Mouse (Mus musculus) layer of hippocampus, postnatal 36 days (tissue): ENCODE results near the gene Gcg. TPM values are rescaled to one million over a fixed set of nuclear protein-coding genes. Genes with fewer than 3 reads are reported as not detected.

Experiments
- DNase-seq, 2 experiments: peaks; one replicate each; pipeline ENCODE4 v3.0.0; 2022
- total RNA-seq, 2 experiments: library from RNA; stranded (reverse); gene quantifications; 2 replicates each; pipeline ENCODE4 v1.2.3; 2021

The Gcg gene
- total RNA-seq, 2 experiments from 2014 or later, result not detected

- no peak for DNase-seq
Observed at GRCm38 (mm10) chr2:62459241-62460174, 23.9 kb downstream of the Gcg start.

GRCm38 (mm10) chr2:62458070-62458469 is 25.4 kb downstream of the Gcg start:
- DNase-seq, result no peak

- DNase-seq, result no peak
Observed at GRCm38 (mm10) chr2:62454991-62455390, 28.5 kb downstream of the Gcg start.

- no peak for DNase-seq
Observed at GRCm38 (mm10) chr2:62454033-62454432, 29.4 kb downstream of the Gcg start.

- DNase-seq, result no peak
Observed at GRCm38 (mm10) chr2:62450364-62450763, 33.1 kb downstream of the Gcg start.

- DNase-seq, result no peak
Observed at GRCm38 (mm10) chr2:62449692-62450346, 33.6 kb downstream of the Gcg start.

GRCm38 (mm10) chr2:62440802-62441544 is 42.5 kb downstream of the Gcg start:
- no peak for DNase-seq

GRCm38 (mm10) chr2:62440083-62440482 is 43.4 kb downstream of the Gcg start:
- DNase-seq, result no peak

- DNase-seq, result no peak
Observed at GRCm38 (mm10) chr2:62431245-62431795, 52.1 kb downstream of the Gcg start.

GRCm38 (mm10) chr2:62425941-62426340 is 57.5 kb downstream of the Gcg start:
- DNase-seq, result no peak

Other genes starting within 250 kb of the Gcg start
- gene Dpp4, start 71.4 kb downstream of the Gcg start, total RNA-seq, result under 1 TPM; 0.30 to 0.71 TPM
- 1 to 10 TPM in 1 of 2 experiments, under 1 TPM in 1; 0.35 to 1.6 TPM for gene Fap, start 90.4 kb upstream of the Gcg start, total RNA-seq
- 1 to 10 TPM; 1.8 to 2.3 TPM for gene Ifih1, start 162.6 kb upstream of the Gcg start, total RNA-seq
- 10 to 100 TPM; 13.4 to 14.5 TPM for gene Gca, start 180.6 kb upstream of the Gcg start, total RNA-seq